Mouse (Mus musculus): Measurements from ENCODE around the gene Rdh12. TPM values are rescaled to one million over a fixed set of nuclear protein-coding genes. Genes with fewer than 3 reads are reported as not detected.
"Not testable (repeated sequence)": the region's sequence is repeated elsewhere in the genome, so short reads cannot be mapped to it uniquely, and the experiment has no call there.

Gene Rdh12
- 2.5 and 3.5 TPM in 2 replicates for polyA plus RNA-seq (2016; fragmentation: Nextera tagmentation; extraction: Ambion mirVana)

DNA sequence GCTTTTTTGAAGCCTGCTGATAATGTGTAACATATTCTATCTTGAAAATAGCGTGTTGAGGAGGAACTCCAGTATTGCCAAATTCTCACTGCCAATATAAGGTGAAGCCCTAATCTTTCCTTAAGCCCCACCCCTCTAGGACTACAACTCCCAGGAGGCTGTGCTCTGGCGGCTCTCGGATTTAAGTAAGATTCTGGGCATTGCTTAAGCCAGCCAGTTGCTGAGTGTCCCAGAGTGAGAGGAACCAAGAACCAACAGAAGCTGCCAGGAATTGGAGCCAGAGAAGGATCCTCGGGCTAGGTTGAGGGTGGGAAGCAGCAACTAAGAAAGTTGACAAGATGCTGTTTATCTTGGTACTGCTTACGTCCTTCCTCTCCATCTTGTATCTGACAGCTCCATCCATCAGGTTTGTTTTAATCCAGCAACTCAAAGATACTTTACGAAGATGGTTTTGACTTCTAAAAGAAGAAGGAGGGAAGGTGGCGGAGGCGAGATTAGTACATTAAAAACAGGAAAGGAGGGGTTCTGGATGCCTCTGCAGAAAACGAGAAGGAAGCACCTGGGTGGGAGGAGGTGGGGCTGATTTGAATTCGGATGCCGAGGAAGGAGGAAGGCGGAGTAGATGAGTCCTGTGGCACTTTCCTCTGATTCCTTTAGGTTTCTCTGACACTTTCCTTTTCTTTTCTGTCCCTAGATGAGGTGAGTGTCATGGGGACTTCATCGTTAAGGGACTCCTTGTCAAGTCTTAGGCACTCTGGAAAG, at the start of gene Rdh12:
Rdh12 (plus strand) TSS at position 212 of the 762 bp plus-strand sequence.
- Histone ChIP-seq H3K9ac (replicated peaks) (peak within 1 kb of the TSS; percentile 51), H3K4me1 (replicated peaks) (peaks cover 6% of the 10 kb centered on the region; the same call in 1 of the 2 replicates), H3K4me3 (replicated peaks) (peak within 1 kb of the TSS; percentile 42), H3K36me3 (no peaks in the 10 kb centered on the region), H3K27ac (no peak within 1 kb of the TSS), H3K9me3 (no peaks in the 10 kb centered on the region), H3K4me2 (peak within 1 kb of the TSS; percentile 66), H3K27me3 (no peaks in the 10 kb centered on the region)
- ATAC-seq (ENCODE audit: insufficient number of reproducible peaks, insufficient read depth, low FRiP score, low TSS enrichment, low read depth) = peak; percentile 66; the same call in 1 of the 2 replicates
- 2% methylated on average over 13 of the region's 13 CpGs for WGBS

DNA sequence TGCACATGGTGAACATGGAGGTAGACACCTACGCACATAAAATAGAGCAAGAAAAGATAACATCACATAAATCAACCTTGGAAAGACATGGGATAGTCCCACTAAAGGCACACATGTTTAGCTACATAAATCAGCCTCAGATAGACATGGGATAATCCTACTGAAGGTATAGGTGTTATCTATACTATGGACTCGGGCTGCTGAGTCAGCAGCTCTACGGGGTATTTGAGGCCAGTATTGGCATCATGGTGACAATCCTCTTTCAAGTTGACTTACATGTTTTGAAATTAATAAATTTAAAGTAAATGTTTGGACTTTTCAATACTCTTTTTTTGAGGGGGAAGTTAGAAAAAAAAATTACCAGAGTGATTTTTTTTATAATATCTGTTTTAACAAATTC, 45.8 kb upstream of the Rdh12 start:
- H3K4me1 ChIP-seq (replicated peaks) = no peaks in the 10 kb centered on the region
- no peak overlapping the region for H3K27ac ChIP-seq
- no peak for ATAC-seq (ENCODE audit: insufficient number of reproducible peaks, insufficient read depth, low FRiP score, low TSS enrichment, low read depth)
- H3K27me3 ChIP-seq = no peaks in the 10 kb centered on the region
- 91% methylated on average over 3 of the region's 3 CpGs for WGBS
- no peak overlapping the region for H3K4me2 ChIP-seq
- no peak overlapping the region for H3K9ac ChIP-seq (replicated peaks)
- H3K4me3 ChIP-seq (replicated peaks) = no peak overlapping the region
- H3K9me3 ChIP-seq = no peaks in the 10 kb centered on the region
- H3K36me3 ChIP-seq = peaks cover 73% of the 10 kb centered on the region

DNA sequence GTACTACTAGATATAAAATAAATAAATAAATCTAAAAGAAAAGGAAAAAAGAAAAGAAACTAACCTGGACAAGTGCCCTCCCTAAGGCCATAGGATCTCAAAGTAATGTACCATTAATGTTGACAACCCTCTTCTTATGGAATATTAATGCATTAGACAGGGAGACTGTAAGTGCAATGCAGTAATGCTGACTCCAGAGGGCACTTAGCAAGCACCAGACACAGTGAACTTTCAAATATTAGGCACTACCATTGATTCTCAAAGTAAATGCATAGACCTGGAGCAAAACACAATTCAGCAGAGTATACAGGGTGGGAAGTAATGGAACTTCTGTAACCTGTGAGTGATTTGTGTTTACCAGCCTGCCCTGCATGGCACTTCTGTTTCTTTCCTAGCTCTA, 39.5 kb upstream of the Rdh12 start:
- Histone ChIP-seq H3K4me3 (replicated peaks) (no peak overlapping the region), H3K4me1 (replicated peaks) (peaks cover 10% of the 10 kb centered on the region), H3K9ac (replicated peaks) (no peak overlapping the region), H3K9me3 (no peaks in the 10 kb centered on the region), H3K4me2 (no peak overlapping the region), H3K36me3 (peaks cover 15% of the 10 kb centered on the region), H3K27me3 (no peaks in the 10 kb centered on the region), H3K27ac (no peak overlapping the region)
- no peak for ATAC-seq (ENCODE audit: insufficient number of reproducible peaks, insufficient read depth, low FRiP score, low TSS enrichment, low read depth)

DNA sequence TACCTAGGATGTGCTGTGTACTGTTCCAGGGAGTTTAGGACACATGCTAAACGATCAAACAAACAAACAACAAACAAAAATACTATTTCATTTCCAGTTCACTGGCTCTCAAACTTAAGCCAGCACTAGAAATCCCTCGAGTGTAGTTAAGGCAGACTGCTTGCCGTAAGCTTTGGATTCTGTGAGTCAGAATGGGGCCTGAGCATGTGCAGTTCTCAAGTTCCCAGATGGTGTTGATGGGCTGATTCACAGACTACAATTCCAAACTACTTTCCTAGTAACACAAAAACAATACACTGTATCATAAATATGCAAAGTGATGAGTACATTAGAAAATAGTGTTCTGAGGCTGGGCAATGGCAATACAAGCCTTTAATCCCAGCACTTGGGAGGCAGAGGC, 38.3 kb upstream of the Rdh12 start:
- Histone ChIP-seq H3K27me3 (no peaks in the 10 kb centered on the region), H3K9ac (replicated peaks) (no peak overlapping the region), H3K27ac (no peak overlapping the region), H3K9me3 (no peaks in the 10 kb centered on the region), H3K4me3 (replicated peaks) (no peak overlapping the region), H3K4me1 (replicated peaks) (peaks cover 10% of the 10 kb centered on the region), H3K36me3 (peaks cover 11% of the 10 kb centered on the region; the same call in 1 of the 2 replicates), H3K4me2 (no peak overlapping the region)
- no peak for ATAC-seq (ENCODE audit: insufficient number of reproducible peaks, insufficient read depth, low FRiP score, low TSS enrichment, low read depth)
- WGBS = 72% methylated on average over 3 of the region's 3 CpGs

DNA sequence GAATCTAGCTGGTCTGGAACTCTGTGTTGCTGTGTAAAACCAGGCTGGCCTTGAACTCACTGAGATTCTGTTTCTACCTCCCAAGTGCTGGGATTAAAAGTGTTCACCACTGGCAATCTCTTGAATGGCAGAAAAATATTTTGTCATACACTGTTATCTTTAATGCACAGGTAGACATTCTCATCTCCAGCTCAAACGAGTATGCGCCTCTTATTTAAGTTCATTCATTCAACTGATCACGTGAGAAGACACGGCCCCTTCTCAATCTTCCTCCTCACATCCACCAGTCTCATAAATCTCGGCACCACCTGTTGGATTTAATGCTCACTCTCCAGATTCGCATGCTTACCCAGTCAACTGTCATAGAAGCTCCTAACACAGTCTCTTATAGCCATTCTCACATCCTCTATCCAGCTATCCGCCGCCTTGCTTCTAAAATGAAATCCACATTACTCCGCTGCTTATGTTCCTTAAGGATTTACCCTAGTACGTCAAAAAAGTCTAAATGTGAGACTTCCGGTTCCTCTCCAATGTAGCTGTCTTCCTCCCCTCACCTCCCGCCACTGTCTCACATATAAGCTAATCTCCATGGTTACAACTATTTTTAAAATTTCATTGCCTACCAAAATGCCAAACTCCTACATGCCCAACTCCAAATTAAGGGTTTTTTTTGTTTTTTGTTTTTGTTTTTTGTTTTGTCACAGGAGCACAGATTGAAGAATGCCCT, 37.3 kb upstream of the Rdh12 start:
- H3K36me3 ChIP-seq = peaks cover 18% of the 10 kb centered on the region
- WGBS = 39% methylated on average over 12 of the region's 12 CpGs
- peak overlapping the region; percentile 82 for H3K9ac ChIP-seq (replicated peaks)
- peaks cover 10% of the 10 kb centered on the region for H3K4me1 ChIP-seq (replicated peaks)
- no peaks in the 10 kb centered on the region for H3K27me3 ChIP-seq
- H3K4me2 ChIP-seq = peak overlapping the region; percentile 66
- peak overlapping the region; percentile 92; the same call in 1 of the 2 replicates for H3K27ac ChIP-seq
- H3K9me3 ChIP-seq = no peaks in the 10 kb centered on the region
- H3K4me3 ChIP-seq (replicated peaks) = peak overlapping the region; percentile 93
- ATAC-seq (ENCODE audit: insufficient number of reproducible peaks, insufficient read depth, low FRiP score, low TSS enrichment, low read depth) = no peak

DNA sequence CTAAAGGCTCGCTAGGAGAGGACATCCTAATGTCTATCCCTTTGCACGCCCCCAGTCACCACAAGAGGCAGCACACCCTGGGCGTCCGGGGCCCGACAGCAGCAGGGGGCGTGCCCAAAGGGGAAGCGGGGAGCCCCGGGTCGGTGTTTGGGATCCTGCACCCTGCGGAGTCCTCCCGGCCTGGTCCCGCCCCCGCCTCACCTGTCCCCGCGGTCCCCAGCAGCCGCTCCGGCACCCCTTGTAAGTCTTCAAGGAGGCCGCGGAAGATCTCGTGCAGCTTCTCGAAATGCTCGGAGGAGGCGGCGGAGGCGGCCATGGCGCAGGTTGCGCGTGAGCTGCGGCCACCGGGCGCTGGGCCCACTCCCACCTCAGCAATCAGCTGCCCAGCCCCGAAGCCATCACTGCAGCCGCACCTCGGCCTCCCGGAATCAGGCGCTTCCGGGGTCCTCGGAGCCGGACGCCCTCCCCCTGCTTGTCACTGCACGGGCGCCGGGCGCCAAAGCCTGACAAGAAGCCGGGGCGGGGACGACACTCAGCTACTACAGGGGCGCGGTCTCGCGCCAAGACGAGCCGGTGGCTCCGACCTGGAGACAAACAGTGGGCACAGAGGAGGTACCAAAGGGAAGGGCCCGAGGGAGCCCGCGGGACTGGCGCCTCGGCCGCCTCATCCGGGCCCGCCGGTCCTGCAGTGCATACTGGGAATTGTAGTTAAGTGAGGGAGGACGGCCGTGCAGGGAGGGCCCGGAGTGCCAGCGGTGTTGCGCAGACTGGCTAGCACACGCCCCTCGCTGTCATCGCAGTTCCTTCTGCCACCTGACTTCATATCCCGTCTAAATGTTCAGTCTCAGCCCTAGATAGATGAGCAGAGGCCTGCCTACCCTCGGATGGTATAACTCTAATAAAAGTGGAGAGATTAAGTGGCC, 36.4 kb upstream of the Rdh12 start, which contains the start of gene Vti1b:
Vti1b (minus strand) TSS at position 649 of the 923 bp plus-strand sequence.
- Histone ChIP-seq H3K4me2 (peak within 1 kb of the TSS; percentile 66), H3K9me3 (no peaks in the 10 kb centered on the region), H3K4me1 (replicated peaks) (peaks cover 10% of the 10 kb centered on the region), H3K27ac (peak within 1 kb of the TSS; percentile 92), H3K27me3 (no peaks in the 10 kb centered on the region), H3K4me3 (replicated peaks) (peak within 1 kb of the TSS; percentile 93), H3K36me3 (peaks cover 27% of the 10 kb centered on the region), H3K9ac (replicated peaks) (peak within 1 kb of the TSS; percentile 82)
- 1% methylated on average over 73 of the region's 73 CpGs for WGBS
- peak; percentile 98 for ATAC-seq (ENCODE audit: insufficient number of reproducible peaks, insufficient read depth, low FRiP score, low TSS enrichment, low read depth)

DNA sequence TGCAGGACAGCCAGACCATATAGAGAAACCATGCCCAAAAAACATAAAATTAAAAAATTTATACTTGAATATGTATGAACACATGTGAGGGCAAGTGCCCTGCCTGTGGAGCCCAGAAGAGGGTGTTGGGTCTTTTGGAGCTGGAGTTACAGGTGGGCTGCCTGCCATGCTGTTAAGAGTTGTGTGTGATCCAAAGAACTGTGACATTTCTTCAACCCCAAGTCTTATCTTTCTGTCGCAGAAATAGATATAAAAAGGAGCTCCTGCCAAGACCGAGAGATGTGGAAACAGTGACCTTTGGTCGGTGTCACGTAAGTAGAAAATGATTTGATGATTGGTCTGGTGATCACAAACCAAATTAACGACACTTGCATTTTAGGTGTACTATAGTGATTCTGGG, 35.0 kb upstream of the Rdh12 start:
- WGBS = 86% methylated on average over 5 of the region's 5 CpGs
- peaks cover 38% of the 10 kb centered on the region for H3K36me3 ChIP-seq
- no peak overlapping the region for H3K9ac ChIP-seq (replicated peaks)
- no peak overlapping the region for H3K4me2 ChIP-seq
- H3K27me3 ChIP-seq = no peaks in the 10 kb centered on the region
- H3K4me1 ChIP-seq (replicated peaks) = peaks cover 10% of the 10 kb centered on the region
- no peak overlapping the region for H3K27ac ChIP-seq
- no peaks in the 10 kb centered on the region for H3K9me3 ChIP-seq
- no peak for ATAC-seq (ENCODE audit: insufficient number of reproducible peaks, insufficient read depth, low FRiP score, low TSS enrichment, low read depth)
- no peak overlapping the region for H3K4me3 ChIP-seq (replicated peaks)

DNA sequence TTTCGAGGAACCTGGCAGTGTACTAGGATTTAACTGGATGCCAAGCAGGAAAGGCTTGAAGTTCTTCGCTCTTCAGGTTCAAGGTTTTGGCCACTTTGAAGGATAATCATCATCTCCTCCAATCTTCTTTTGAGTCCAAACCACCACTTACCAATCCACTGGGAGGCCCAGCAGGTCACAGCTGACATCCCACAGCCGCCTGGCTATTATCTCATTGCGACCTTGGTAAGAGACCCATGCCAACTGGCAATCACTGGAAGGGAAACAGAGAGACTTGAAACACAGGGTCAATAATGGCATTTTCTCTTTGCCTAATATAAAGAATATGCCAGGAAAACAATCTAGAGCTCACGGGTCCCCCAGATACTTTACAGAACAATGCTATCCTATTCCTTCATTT, 32.7 kb upstream of the Rdh12 start:
- peaks cover 5% of the 10 kb centered on the region for H3K4me1 ChIP-seq (replicated peaks)
- H3K9ac ChIP-seq (replicated peaks) = no peak overlapping the region
- H3K4me2 ChIP-seq = no peak overlapping the region
- WGBS = 95% methylated on average over 5 of the region's 5 CpGs
- no peak for ATAC-seq (ENCODE audit: insufficient number of reproducible peaks, insufficient read depth, low FRiP score, low TSS enrichment, low read depth)
- no peaks in the 10 kb centered on the region for H3K9me3 ChIP-seq
- peaks cover 48% of the 10 kb centered on the region for H3K36me3 ChIP-seq
- H3K27ac ChIP-seq = no peak overlapping the region
- H3K4me3 ChIP-seq (replicated peaks) = no peak overlapping the region
- no peaks in the 10 kb centered on the region for H3K27me3 ChIP-seq

DNA sequence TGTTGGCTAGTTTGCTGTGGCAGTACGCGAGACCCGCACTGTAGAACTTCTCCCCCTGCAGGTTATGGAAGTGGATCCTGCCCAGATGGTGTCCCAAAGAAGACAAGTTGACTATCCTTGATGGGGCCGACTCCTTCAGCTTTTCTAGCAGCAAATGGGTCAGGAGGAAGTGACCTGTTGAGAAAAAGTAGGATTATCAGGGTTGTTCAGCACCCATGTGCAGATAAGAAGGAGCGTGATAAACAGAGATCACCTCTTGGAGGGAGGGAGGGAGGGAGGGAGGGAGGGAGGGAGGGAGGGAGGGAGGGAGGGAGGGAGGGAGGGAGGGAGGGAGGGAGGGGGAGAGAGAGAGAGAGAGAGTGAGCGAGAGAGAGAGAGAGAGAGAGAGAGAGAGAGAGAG, 23.6 kb upstream of the Rdh12 start:
- 87% methylated on average over 6 of the region's 6 CpGs for WGBS
- H3K36me3 ChIP-seq = peaks cover 78% of the 10 kb centered on the region
- not testable (repeated sequence) for H3K4me2 ChIP-seq; H3K27me3 ChIP-seq; ATAC-seq (ENCODE audit: insufficient number of reproducible peaks, insufficient read depth, low FRiP score, low TSS enrichment, low read depth); H3K4me1 ChIP-seq (replicated peaks); H3K9me3 ChIP-seq; H3K27ac ChIP-seq; H3K4me3 ChIP-seq (replicated peaks); H3K9ac ChIP-seq (replicated peaks)

DNA sequence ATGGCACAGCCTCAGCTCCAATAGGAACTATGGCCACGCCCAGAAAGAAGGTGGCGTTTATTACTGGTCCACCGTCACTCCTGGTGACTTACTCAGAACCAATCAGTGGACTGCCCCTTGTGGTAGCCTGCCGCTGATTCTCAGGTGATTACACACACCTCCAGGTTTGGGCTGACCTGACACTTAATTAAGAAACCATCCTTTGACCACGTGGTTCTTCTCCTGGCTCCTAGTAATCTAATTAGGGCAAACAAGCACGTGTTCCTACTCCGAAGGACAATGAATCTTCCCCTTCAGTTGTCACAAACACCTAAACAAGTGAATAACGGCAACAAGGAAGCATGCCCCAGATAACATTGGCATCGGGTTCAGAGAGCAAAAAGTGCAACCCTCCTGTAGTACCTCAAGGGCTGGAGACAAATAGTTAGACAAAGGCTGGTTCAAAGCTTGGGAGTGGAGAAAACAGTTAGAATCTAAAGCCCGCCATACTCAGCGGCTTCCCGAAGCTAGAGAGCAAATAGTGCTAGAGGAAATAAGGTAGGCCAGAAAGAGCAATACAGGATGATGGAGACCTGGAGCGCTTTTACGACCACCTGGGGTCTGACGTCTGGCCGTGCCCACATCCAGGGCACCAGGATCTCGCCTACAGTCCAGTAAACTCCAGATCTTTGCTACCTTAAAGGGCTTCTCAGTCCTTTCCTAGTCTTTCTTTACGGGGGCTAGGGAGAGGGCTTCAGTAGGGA, 17.6 kb upstream of the Rdh12 start:
- peak overlapping the region; percentile 70 for H3K9ac ChIP-seq (replicated peaks)
- 1% methylated on average over 18 of the region's 18 CpGs for WGBS

More for the DNA sequence above, 17.6 kb upstream of the Rdh12 start:
- peak; percentile 85; the same call in 1 of the 2 replicates for ATAC-seq (ENCODE audit: insufficient number of reproducible peaks, insufficient read depth, low FRiP score, low TSS enrichment, low read depth)
- Histone ChIP-seq H3K9me3 (no peaks in the 10 kb centered on the region), H3K36me3 (peaks cover 24% of the 10 kb centered on the region), H3K27ac (peak overlapping the region; percentile 42; the same call in 1 of the 2 replicates), H3K4me3 (replicated peaks) (peak overlapping the region; percentile 65), H3K4me2 (peak overlapping the region; percentile 65), H3K27me3 (no peaks in the 10 kb centered on the region), H3K4me1 (replicated peaks) (peaks cover 10% of the 10 kb centered on the region)
